Mouse (Mus musculus): ENCODE data around the gene Slc25a11. TPM values are rescaled to one million over a fixed set of nuclear protein-coding genes. Genes with fewer than 3 reads are reported as not detected.
A peak's percentile ranks its signal among the peaks of the same experiment; 100 is the strongest.

Gene Slc25a11
- polyA plus RNA-seq, 1 experiment from 2014 or later: 133 TPM

- ATAC-seq (ENCODE audit: insufficient read depth): no peak
- no peaks in the 10 kb centered on the region for H3K9me3 ChIP-seq (ENCODE audit: low read depth, low read length)
- DNase-seq: no peak
- no peak overlapping the region for H3K9ac ChIP-seq
- H3K4me2 ChIP-seq: no peak overlapping the region
- peaks cover 58% of the 10 kb centered on the region for H3K36me3 ChIP-seq (ENCODE audit: insufficient read depth)
- no peaks in the 10 kb centered on the region for H3K27me3 ChIP-seq (ENCODE audit: insufficient read depth, low read length)
- TF ChIP-seq CTCF (IDR thresholded peaks at IDR 0.05; ENCODE audit: low read depth): no peak
- no peak overlapping the region for H3K27ac ChIP-seq (ENCODE audit: low read depth)
- H3K4me1 ChIP-seq (ENCODE audit: insufficient read depth): 0 out of 2 replicates have a peak, but pooled peaks cover 3% of the 10 kb centered on the region
- 65% methylated on average over 11 of the region's 11 CpGs for WGBS
- no peak overlapping the region for H3K4me3 ChIP-seq (ENCODE audit: low read depth, low read length)
Measured at GRCm38 (mm10) chr11:70674501-70674900, 27.2 kb upstream of the Slc25a11 start.

GRCm38 (mm10) chr11:70674014-70674413 is 26.7 kb upstream of the Slc25a11 start:
- H3K9ac ChIP-seq: no peak overlapping the region
- no peaks in the 10 kb centered on the region for H3K27me3 ChIP-seq (ENCODE audit: insufficient read depth, low read length)
- TF ChIP-seq CTCF (IDR thresholded peaks at IDR 0.05; ENCODE audit: low read depth): no peak
- peaks cover 53% of the 10 kb centered on the region for H3K36me3 ChIP-seq (ENCODE audit: insufficient read depth)
- no peak overlapping the region for H3K4me2 ChIP-seq
- ATAC-seq (ENCODE audit: insufficient read depth): no peak
- WGBS: 81% methylated on average over 6 of the region's 6 CpGs
- H3K4me3 ChIP-seq (ENCODE audit: low read depth, low read length): no peak overlapping the region
- DNase-seq: no peak
- no peak overlapping the region for H3K27ac ChIP-seq (ENCODE audit: low read depth)
- no peaks in the 10 kb centered on the region for H3K9me3 ChIP-seq (ENCODE audit: low read depth, low read length)
- 0 out of 2 replicates have a peak, but pooled peaks cover 3% of the 10 kb centered on the region for H3K4me1 ChIP-seq (ENCODE audit: insufficient read depth)

DNA sequence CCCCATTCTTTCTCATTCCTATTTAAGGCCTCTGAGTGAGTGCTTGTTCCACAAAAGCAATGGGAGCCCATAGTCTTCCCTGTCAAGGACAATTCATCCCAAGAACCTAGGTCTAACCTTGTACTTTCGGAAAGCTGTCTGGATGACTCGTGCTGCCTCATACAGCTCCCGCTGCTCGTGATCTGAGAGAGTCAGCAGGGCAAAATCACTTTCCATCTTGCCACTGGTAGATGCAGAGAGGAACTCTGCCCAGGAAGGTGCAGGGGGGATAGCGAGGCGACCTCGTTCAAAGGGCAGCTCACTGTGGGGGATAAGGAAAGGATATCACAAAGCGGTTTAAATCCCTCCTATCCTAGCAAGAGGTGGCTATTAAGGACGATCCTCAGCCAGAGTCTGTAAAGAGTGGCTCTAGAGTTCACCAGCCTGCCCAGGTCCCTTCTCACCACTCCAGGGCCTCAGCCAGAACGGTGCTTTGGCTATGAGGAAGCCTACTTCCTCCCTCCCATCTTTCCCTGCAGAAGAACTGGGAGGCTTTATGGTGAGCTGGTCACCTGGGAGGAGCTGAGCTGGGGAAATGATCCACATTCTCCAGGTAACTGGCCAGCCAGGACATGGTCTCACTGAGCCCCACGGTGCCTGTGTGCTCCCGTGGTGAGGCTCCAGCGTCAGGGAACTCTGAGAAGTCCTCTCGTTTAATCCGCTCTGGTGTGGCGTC is 24.2 kb upstream of the Slc25a11 start:
- H3K4me2 ChIP-seq: peak overlapping the region; percentile 83; the same call in 1 of the 2 replicates
- 83% methylated on average over 16 of the region's 16 CpGs for WGBS

DNA sequence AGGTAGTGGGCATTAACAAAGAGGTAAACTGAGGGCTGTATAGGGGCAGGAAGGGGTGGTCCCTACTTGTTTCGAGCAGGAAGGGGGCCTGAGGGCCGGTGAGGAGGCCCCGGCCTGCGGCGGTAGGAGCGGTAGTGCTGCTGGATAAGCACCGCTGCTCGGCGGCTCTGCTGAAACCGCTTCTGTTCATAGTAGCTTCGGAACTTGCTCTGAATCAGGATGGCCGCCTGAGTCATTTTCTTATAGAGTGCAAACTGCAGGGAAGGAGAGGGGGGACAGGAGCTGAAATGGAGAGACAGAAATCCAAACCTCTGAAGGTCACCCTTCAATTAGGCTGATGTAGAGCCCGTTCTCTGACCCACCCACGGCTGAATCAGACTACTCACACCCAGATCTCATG is 23.2 kb upstream of the Slc25a11 start:
- DNase-seq (no peak), ATAC-seq (ENCODE audit: insufficient read depth) (no peak)
- Histone ChIP-seq H3K4me1 (ENCODE audit: insufficient read depth) (0 out of 2 replicates have a peak, but pooled peaks cover 7% of the 10 kb centered on the region), H3K27me3 (ENCODE audit: insufficient read depth, low read length) (no peaks in the 10 kb centered on the region), H3K36me3 (ENCODE audit: insufficient read depth) (peaks cover 46% of the 10 kb centered on the region), H3K4me2 (peak overlapping the region; percentile 83), H3K4me3 (ENCODE audit: low read depth, low read length) (peak overlapping the region; percentile 53), H3K9me3 (ENCODE audit: low read depth, low read length) (no peaks in the 10 kb centered on the region), H3K27ac (ENCODE audit: low read depth) (peak overlapping the region; percentile 96), H3K9ac (peak overlapping the region; percentile 58)
- no peak for TF ChIP-seq CTCF (IDR thresholded peaks at IDR 0.05; ENCODE audit: low read depth)
- WGBS: 36% methylated on average over 14 of the region's 14 CpGs

More for the DNA sequence above, 24.2 kb upstream of the Slc25a11 start:
- H3K9me3 ChIP-seq (ENCODE audit: low read depth, low read length): no peaks in the 10 kb centered on the region
- H3K4me3 ChIP-seq (ENCODE audit: low read depth, low read length): no peak overlapping the region
- 0 out of 2 replicates have a peak, but pooled peaks cover 7% of the 10 kb centered on the region for H3K4me1 ChIP-seq (ENCODE audit: insufficient read depth)
- DNase-seq (no peak), ATAC-seq (ENCODE audit: insufficient read depth) (no peak)
- no peak for TF ChIP-seq CTCF (IDR thresholded peaks at IDR 0.05; ENCODE audit: low read depth)
- H3K27me3 ChIP-seq (ENCODE audit: insufficient read depth, low read length): no peaks in the 10 kb centered on the region
- peaks cover 46% of the 10 kb centered on the region for H3K36me3 ChIP-seq (ENCODE audit: insufficient read depth)
- H3K27ac ChIP-seq (ENCODE audit: low read depth): no peak overlapping the region
- H3K9ac ChIP-seq: no peak overlapping the region

- H3K4me3 ChIP-seq (ENCODE audit: low read depth, low read length): peak overlapping the region; percentile 53
- DNase-seq (peak; percentile 86), ATAC-seq (ENCODE audit: insufficient read depth) (peak; percentile 32)
- WGBS: under 1% methylated on average over 31 of the region's 31 CpGs
- peak overlapping the region; percentile 96 for H3K27ac ChIP-seq (ENCODE audit: low read depth)
- H3K27me3 ChIP-seq (ENCODE audit: insufficient read depth, low read length): no peaks in the 10 kb centered on the region
- peaks cover 46% of the 10 kb centered on the region for H3K36me3 ChIP-seq (ENCODE audit: insufficient read depth)
- 0 out of 2 replicates have a peak, but pooled peaks cover 7% of the 10 kb centered on the region for H3K4me1 ChIP-seq (ENCODE audit: insufficient read depth)
- peak; percentile 55 for TF ChIP-seq CTCF (IDR thresholded peaks at IDR 0.05; ENCODE audit: low read depth)
- H3K4me2 ChIP-seq: peak overlapping the region; percentile 83
- H3K9me3 ChIP-seq (ENCODE audit: low read depth, low read length): no peaks in the 10 kb centered on the region
- peak overlapping the region; percentile 58 for H3K9ac ChIP-seq
Measured at GRCm38 (mm10) chr11:70669582-70670345, 22.5 kb upstream of the Slc25a11 start.

DNA sequence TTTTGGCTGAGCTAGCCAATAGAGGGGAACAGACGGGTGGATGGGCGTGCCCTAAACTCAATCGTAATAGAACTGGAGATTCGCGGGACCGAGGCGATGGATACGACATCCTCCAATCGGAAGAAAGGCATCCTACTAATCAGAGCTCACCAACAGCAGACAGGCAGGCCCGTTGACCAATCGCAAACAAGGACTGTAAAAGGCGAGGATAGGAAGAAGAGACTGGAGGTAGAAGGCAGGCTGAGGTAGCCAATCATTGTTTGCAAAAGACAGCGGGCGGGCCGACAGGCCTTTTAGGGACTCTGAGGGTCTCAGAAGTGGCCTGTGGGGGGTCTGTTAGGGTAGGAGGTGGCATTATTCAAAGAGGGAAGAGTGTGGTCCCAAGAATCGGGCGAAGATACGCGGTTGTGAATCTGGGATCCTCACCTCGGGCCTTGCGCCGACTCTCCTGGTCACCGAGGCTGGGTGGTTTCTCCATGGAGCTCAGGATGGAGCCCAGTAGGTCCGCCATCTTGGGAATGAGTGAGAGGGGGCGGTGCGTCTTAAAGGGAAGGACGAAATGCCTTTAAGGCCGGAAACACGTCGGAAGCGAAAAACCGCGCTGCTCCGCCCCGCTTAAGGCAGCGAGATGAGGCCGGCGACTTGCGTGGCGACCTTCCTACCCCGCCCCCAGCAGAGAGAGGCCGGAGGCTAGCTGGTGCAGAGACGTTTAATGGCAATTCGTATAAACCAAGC is 21.7 kb upstream of the Slc25a11 start, which contains the start of gene Spag7:
Spag7 (minus strand) TSS at position 646 of the 735 bp plus-strand sequence.
- no peak for TF ChIP-seq CTCF (IDR thresholded peaks at IDR 0.05; ENCODE audit: low read depth)
- ATAC-seq (ENCODE audit: insufficient read depth) (peak; percentile 97), DNase-seq (peak; percentile 99)
- Histone ChIP-seq H3K27me3 (ENCODE audit: insufficient read depth, low read length) (no peaks in the 10 kb centered on the region), H3K4me3 (ENCODE audit: low read depth, low read length) (peak within 1 kb of the TSS; percentile 53), H3K4me2 (peak within 1 kb of the TSS; percentile 83), H3K9me3 (ENCODE audit: low read depth, low read length) (no peaks in the 10 kb centered on the region), H3K9ac (peak within 1 kb of the TSS; percentile 58), H3K27ac (ENCODE audit: low read depth) (peak within 1 kb of the TSS; percentile 96), H3K36me3 (ENCODE audit: insufficient read depth) (peaks cover 49% of the 10 kb centered on the region), H3K4me1 (ENCODE audit: insufficient read depth) (0 out of 2 replicates have a peak, but pooled peaks cover 7% of the 10 kb centered on the region)
- WGBS: under 1% methylated on average over 44 of the region's 44 CpGs
